Mouse (Mus musculus) CH12.LX (cell line): ENCODE results near the gene Msh3. TPM values are rescaled to one million over a fixed set of nuclear protein-coding genes. Genes with fewer than 3 reads are reported as not detected.

Source experiments
- DNase-seq: peaks from one replicate; pipeline ENCODE4 v3.0.0-alpha.2; 2013; ENCODE audit errors: extremely low read depth
- H3K27ac ChIP-seq: 2 replicates; pipeline ENCODE4 v1.5.1; 2012; ENCODE audit warnings: low read depth, mild to moderate bottlenecking, control low read depth, moderate library complexity; ENCODE audit not compliant: insufficient read depth
- H3K27me3 ChIP-seq: replicated peaks from 2 replicates; pipeline ENCODE3; 2012; ENCODE audit warnings: inconsistent platforms
- H3K36me3 ChIP-seq, 2 experiments: replicated peaks in 1 of 2; 2 replicates each; pipeline versions ENCODE3 to v1.6.1; 2012; ENCODE audit warnings: inconsistent platforms in 1 of 2, low read length in 1 of 2, mild to moderate bottlenecking in 1 of 2, mixed read lengths in 1 of 2, moderate library complexity in 1 of 2; ENCODE audit not compliant: control insufficient read depth in 1 of 2, insufficient read depth in 1 of 2
- H3K4me1 ChIP-seq, 2 experiments: 2 replicates each; pipeline ENCODE4 v1.6.1; 2012; ENCODE audit warnings: inconsistent platforms in 1 of 2, moderate library complexity in 1 of 2; ENCODE audit not compliant: insufficient read depth in 2 of 2, control insufficient read depth in 1 of 2
- H3K4me2 ChIP-seq: 2 replicates; pipeline ENCODE4 v1.6.1; 2012; ENCODE audit warnings: low read depth, mild to moderate bottlenecking, control low read depth; ENCODE audit not compliant: poor library complexity, insufficient read depth, severe bottlenecking
- H3K4me3 ChIP-seq, 3 experiments: fragments of 150-350 bp in 1 of 3; sonication (generic) in 1 of 3; replicated peaks in 1 of 3; 2 replicates each; pipeline versions ENCODE3 to v1.5.1; 2011 to 2012; ENCODE audit warnings: low read depth in 2 of 3, low read length in 2 of 3, mild to moderate bottlenecking in 2 of 3, moderate library complexity in 2 of 3, control low read depth in 1 of 3, improper control_type of control experiment in 1 of 3, inconsistent platforms in 1 of 3, mixed read lengths in 1 of 3; ENCODE audit not compliant: poor library complexity in 1 of 3
- H3K79me2 ChIP-seq: replicated peaks from 2 replicates; pipeline ENCODE4 v1.6.1; 2012; ENCODE audit warnings: mild to moderate bottlenecking, moderate library complexity; ENCODE audit not compliant: control insufficient read depth, poor library complexity, insufficient read depth, severe bottlenecking; ENCODE audit errors: extremely low read depth
- H3K9ac ChIP-seq: 2 replicates; pipeline ENCODE4 v1.6.1; 2012; ENCODE audit warnings: low read depth, mild to moderate bottlenecking, control low read depth, moderate library complexity; ENCODE audit not compliant: insufficient read depth
- H3K9me3 ChIP-seq: replicated peaks from 2 replicates; pipeline ENCODE3; 2012; ENCODE audit warnings: low read length, inconsistent platforms, mixed read lengths
- CHD1 ChIP-seq: IDR thresholded peaks from 2 replicates; pipeline ENCODE4 v1.6.1; 2012; ENCODE audit warnings: low read depth, low read length, improper control_type of control experiment, inconsistent platforms
- CTCF ChIP-seq, 2 experiments: IDR thresholded peaks in 1 of 2; conservative IDR thresholded peaks in 1 of 2; 2 replicates each; pipeline ENCODE4 v1.5.1; 2011 to 2012; ENCODE audit warnings: low read depth in 2 of 2, low read length in 2 of 2, improper control_type of control experiment in 1 of 2, inconsistent platforms in 1 of 2, mild to moderate bottlenecking in 1 of 2, moderate library complexity in 1 of 2
- HCFC1 ChIP-seq: IDR thresholded peaks from 2 replicates; pipeline ENCODE4 v1.6.1; 2012; ENCODE audit warnings: low read depth, mild to moderate bottlenecking, inconsistent platforms, low read length, improper control_type of control experiment
- IRF4 ChIP-seq: IDR thresholded peaks from 2 replicates; pipeline ENCODE4 v1.6.1; 2014; ENCODE audit warnings: low read depth, mild to moderate bottlenecking, inconsistent platforms, low read length, improper control_type of control experiment
- JUN ChIP-seq: IDR thresholded peaks from 2 replicates; pipeline ENCODE4 v1.6.1; 2011; ENCODE audit warnings: low read depth, mild to moderate bottlenecking, low read length, improper control_type of control experiment, moderate library complexity; ENCODE audit not compliant: insufficient read depth
- JUND ChIP-seq: conservative IDR thresholded peaks from 2 replicates; pipeline ENCODE4 v1.6.1; 2011; ENCODE audit warnings: low read depth, low read length, improper control_type of control experiment
- MAFK ChIP-seq: IDR thresholded peaks from 2 replicates; pipeline ENCODE4 v1.6.1; 2011; ENCODE audit warnings: low read length, improper control_type of control experiment; ENCODE audit not compliant: insufficient replicate concordance
- MAX ChIP-seq: IDR thresholded peaks from 2 replicates; pipeline ENCODE4 v1.6.1; 2011; ENCODE audit warnings: low read length, improper control_type of control experiment
- MAZ ChIP-seq: IDR thresholded peaks from 2 replicates; pipeline ENCODE4 v1.6.1; 2012; ENCODE audit warnings: low read depth, mild to moderate bottlenecking, inconsistent platforms, low read length, improper control_type of control experiment, moderate library complexity
- MXI1 ChIP-seq: IDR thresholded peaks from 2 replicates; pipeline ENCODE4 v1.6.1; 2011; ENCODE audit warnings: mild to moderate bottlenecking, low read depth, low read length, improper control_type of control experiment
- NRF1 ChIP-seq: IDR thresholded peaks from 2 replicates; pipeline ENCODE4 v1.6.1; 2014; ENCODE audit warnings: low read depth, mild to moderate bottlenecking, inconsistent platforms, low read length, improper control_type of control experiment, moderate library complexity
- RAD21 ChIP-seq: IDR thresholded peaks from 2 replicates; pipeline ENCODE4 v1.6.1; 2011; ENCODE audit warnings: low read depth, mild to moderate bottlenecking, low read length, improper control_type of control experiment, moderate library complexity
- RCOR1 ChIP-seq: conservative IDR thresholded peaks from 2 replicates; pipeline ENCODE4 v1.6.1; 2012; ENCODE audit warnings: low read depth, mild to moderate bottlenecking, inconsistent platforms, low read length, improper control_type of control experiment
- SIN3A ChIP-seq: IDR thresholded peaks from 2 replicates; pipeline ENCODE4 v1.6.1; 2012; ENCODE audit warnings: low read length, improper control_type of control experiment, inconsistent platforms
- SMC3 ChIP-seq: IDR thresholded peaks from 2 replicates; pipeline ENCODE4 v1.6.1; 2011; ENCODE audit warnings: low read depth, low read length, improper control_type of control experiment
- USF1 ChIP-seq: IDR thresholded peaks from 2 replicates; pipeline ENCODE4 v1.6.1; 2014; ENCODE audit warnings: low read depth, mild to moderate bottlenecking, inconsistent platforms, low read length, improper control_type of control experiment
- ZC3H11A ChIP-seq: IDR thresholded peaks from 2 replicates; pipeline ENCODE4 v1.6.1; 2012; ENCODE audit warnings: low read depth, mild to moderate bottlenecking, inconsistent platforms, low read length, improper control_type of control experiment
- ZMIZ1 ChIP-seq: IDR thresholded peaks from 2 replicates; pipeline ENCODE4 v1.6.1; 2012; ENCODE audit warnings: low read depth, mild to moderate bottlenecking, inconsistent platforms, low read length, improper control_type of control experiment
- ZNF384 ChIP-seq: IDR thresholded peaks from 2 replicates; pipeline ENCODE4 v1.6.1; 2012; ENCODE audit warnings: low read depth, low read length, improper control_type of control experiment, inconsistent platforms
- dilution Hi-C: fragments of 300-500 bp; cut with MboI; formaldehyde crosslinking; loops from 2 replicates; pipeline ENCODE4 v1.14.3; 2020; ENCODE audit warnings: low sequenced_read_pairs; ENCODE audit not compliant: extremely low pct_unique_long_range_greater_than_20kb, extremely low pct_ligation_motif_present
- in situ Hi-C: fragments of 300-500 bp; cut with MboI; formaldehyde crosslinking; loops from 3 replicates; pipeline ENCODE4 v1.14.3; 2019; ENCODE audit warnings: low sequenced_read_pairs, low pct_ligation_motif_present, low pct_unique_long_range_greater_than_20kb, mixed read lengths
- polyA plus RNA-seq: library from polyadenylated mRNA; unstranded; fragments of >175 nt; gene quantifications from 2 replicates; pipeline ENCODE4 v1.2.1, GENCODE M21; 2012; ENCODE audit warnings: low read depth; ENCODE audit not compliant: insufficient read length
- total RNA-seq, 2 experiments: library from RNA; depleted of rRNA; stranded (reverse); fragments of 300-350 nt in 1 of 2; fragments of >200 nt in 1 of 2; gene quantifications; 2 replicates each; pipeline ENCODE4 v1.2.3; 2012 to 2014

Msh3 gene
- total and polyA plus RNA-seq, 3 experiments: 13.7 to 27.0 (median 18.3) TPM

DNA sequence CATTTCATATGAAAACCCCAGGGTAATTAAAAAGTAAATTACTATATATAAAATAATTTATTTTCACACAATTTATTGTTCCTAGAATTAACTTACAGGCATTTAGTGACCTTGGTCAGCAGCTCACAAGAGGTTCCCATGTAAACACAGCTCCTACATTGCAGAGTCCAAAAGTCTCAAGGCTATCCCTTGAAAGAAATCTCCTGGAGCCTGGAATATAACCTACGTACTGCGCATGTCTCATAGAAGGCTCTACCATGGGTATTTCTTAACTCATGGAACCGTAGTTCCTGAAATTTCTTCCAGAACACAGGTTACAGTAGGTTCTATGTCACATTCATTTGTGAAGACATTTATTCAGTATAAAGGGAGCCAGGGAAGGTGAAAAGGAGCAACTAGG, 131.2 kb downstream of the Msh3 start:
- no peak overlapping the region for H3K4me2 ChIP-seq
- H3K27ac ChIP-seq: no peak overlapping the region
- dilution Hi-C loops: no loop called here
- no peak for DNase-seq
- peaks cover 17 to 42% of the 10 kb centered on the region in 2 experiments for H3K36me3 ChIP-seq
- TF ChIP-seq USF1 (no peak), ZC3H11A (no peak), MAZ (no peak), ZNF384 (no peak), MAFK (no peak), JUND (no peak), IRF4 (no peak), MXI1 (no peak), CTCF (conservative IDR thresholded peaks at IDR 0.05 in 1 of 2, IDR thresholded peaks at IDR 0.05 in 1 of 2; ENCODE audit: low read depth in 2 of 2, low read length in 2 of 2) (no peak), HCFC1 (no peak), NRF1 (no peak), MAX (no peak), CHD1 (no peak), JUN (no peak), SIN3A (no peak), SMC3 (no peak), ZMIZ1 (no peak), RCOR1 (no peak)
- H3K9me3 ChIP-seq: no peaks in the 10 kb centered on the region
- H3K79me2 ChIP-seq: no peaks in the 10 kb centered on the region
- H3K4me1 ChIP-seq: no peaks in the 10 kb centered on the region
- no peaks in the 10 kb centered on the region for H3K27me3 ChIP-seq
- in situ Hi-C loops: no loop called here
- no peak overlapping the region for H3K9ac ChIP-seq
- H3K4me3 ChIP-seq: no peak overlapping the region

DNA sequence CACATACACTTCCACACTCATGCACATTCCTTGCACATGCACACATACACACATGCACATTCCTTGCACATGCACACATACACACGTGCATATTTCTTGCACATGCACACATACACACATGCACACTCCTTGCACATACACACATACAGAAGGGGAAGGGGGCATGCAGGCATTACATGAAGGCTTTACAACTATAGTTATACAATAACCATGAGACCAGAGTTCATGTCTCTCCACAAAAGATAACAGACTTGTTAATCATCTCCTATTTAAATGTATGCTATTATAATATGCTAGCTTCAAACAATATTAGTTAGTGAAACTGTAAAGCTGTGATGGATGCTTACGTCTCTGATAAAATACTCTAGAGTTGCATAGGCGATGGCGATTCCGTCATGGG, 132.0 kb downstream of the Msh3 start:
- Histone ChIP-seq H3K4me3 (no peak overlapping the region), H3K27me3 (no peaks in the 10 kb centered on the region), H3K27ac (no peak overlapping the region), H3K4me2 (no peak overlapping the region), H3K79me2 (no peaks in the 10 kb centered on the region), H3K9ac (no peak overlapping the region), H3K4me1 (no peaks in the 10 kb centered on the region), H3K36me3 (peaks cover 17 to 46% of the 10 kb centered on the region in 2 experiments), H3K9me3 (no peaks in the 10 kb centered on the region)
- dilution Hi-C loops (no loop called here), in situ Hi-C loops (no loop called here)
- DNase-seq: no peak
- TF ChIP-seq RAD21: no peak
- TF ChIP-seq SIN3A: no peak
- TF ChIP-seq MAZ: no peak
- no peak for TF ChIP-seq MAX
